Mouse (Mus musculus) forebrain, embryonic 12.5 days (tissue): ENCODE measurements around the gene Dnah11. TPM values are rescaled to one million over a fixed set of nuclear protein-coding genes. Genes with fewer than 3 reads are reported as not detected.

Experiments used
- polyA plus RNA-seq: library from polyadenylated mRNA; unstranded; fragments of >200 nt; fragmentation: Nextera tagmentation; extraction: Ambion mirVana; gene quantifications from 2 replicates; pipeline ENCODE4 v1.2.1, GENCODE M21; 2016

The Dnah11 gene
- polyA plus RNA-seq, 1 experiment from 2014 or later: 0.15 TPM

Other genes with a start within 250 kb of the Dnah11 start
- 24.3 and 27.1 TPM in 2 replicates for gene Sp4, start 102.4 kb upstream of the Dnah11 start, polyA plus RNA-seq